Mouse (Mus musculus) cerebellum, adult 11-12 months (tissue): ENCODE results near the gene Gm6401.
"Not testable (repeated sequence)": the region's sequence is repeated elsewhere in the genome, so short reads cannot be mapped to it uniquely, and the experiment has no call there.

Experiments used
- DNase-seq: peaks from one replicate; pipeline ENCODE4 v3.0.0; 2022

Gene Gm6401

GRCm38 (mm10) chr14:41967827-41968226 lies at the start of gene Gm6401:
Gene Gm6401, minus strand, starts transcription at chr14:41967927.
- DNase-seq = not testable (repeated sequence)

- not testable (repeated sequence) for DNase-seq
Measured at GRCm38 (mm10) chr14:41983225-41983624, 15.5 kb upstream of the Gm6401 start, which contains the start of gene Gm3543. Gene Gm3543, minus strand, starts transcription at chr14:41983325.

GRCm38 (mm10) chr14:41968596-41968995 lies 869 bp upstream of the Gm6401 start:
- DNase-seq = not testable (repeated sequence)

GRCm38 (mm10) chr14:41964095-41964494 lies 3.6 kb downstream of the Gm6401 start:
- not testable (repeated sequence) for DNase-seq

GRCm38 (mm10) chr14:41943695-41944094 lies 24.0 kb downstream of the Gm6401 start, which contains the start of gene 1700024B05Rik:
Gene 1700024B05Rik, plus strand, starts transcription at chr14:41943995.
- not testable (repeated sequence) for DNase-seq

- DNase-seq = not testable (repeated sequence)
Measured at GRCm38 (mm10) chr14:41924649-41925048, 43.1 kb downstream of the Gm6401 start, which contains the start of gene 1700049E17Rik1. Gene 1700049E17Rik1, plus strand, starts transcription at chr14:41924949.
